Mouse (Mus musculus) megakaryocyte-erythroid progenitor cell, adult 5-6 weeks (primary cell): ENCODE data around the gene Alad. TPM values are rescaled to one million over a fixed set of nuclear protein-coding genes. Genes with fewer than 3 reads are reported as not detected.

Experiments
- ATAC-seq: replicated peaks from 2 replicates; pipeline ENCODE4 v1.8.0; 2016; ENCODE audit warnings: mild to moderate bottlenecking, inconsistent platforms; ENCODE audit not compliant: severe bottlenecking, poor library complexity, low FRiP score, low TSS enrichment
- total RNA-seq, 2 experiments: library from RNA; stranded (forward) in 1 of 2; stranded (reverse) in 1 of 2; fragments of 200-1000, 215-1000 nt in 1 of 2; fragments of >200 nt in 1 of 2; fragmentation: Nextera tagmentation in 1 of 2; gene quantifications; 2 replicates each; pipeline ENCODE4 v1.2.3; 2014 to 2017

The Alad gene
- total RNA-seq (2014; fragmentation: Nextera tagmentation), result 310 and 320 TPM in 2 replicates
- total RNA-seq (2017), result 64.9 and 137 TPM in 2 replicates

GRCm38 (mm10) chr4:62519849-62520233, at the start of gene Alad:
Gene Alad (minus strand): TSS chr4:62519918.
- ATAC-seq, result 0 out of 2 replicates have a peak, but pooled peaks have one; percentile 9

- ATAC-seq, result no peak
Measured at GRCm38 (mm10) chr4:62568359-62568758, 48.6 kb upstream of the Alad start.

- no peak for ATAC-seq
Measured at GRCm38 (mm10) chr4:62567696-62568095, 48.0 kb upstream of the Alad start.

- ATAC-seq, result no peak
Measured at GRCm38 (mm10) chr4:62566530-62566929, 46.8 kb upstream of the Alad start.

GRCm38 (mm10) chr4:62562006-62562405, 42.3 kb upstream of the Alad start:
- ATAC-seq, result 0 out of 2 replicates have a peak, but pooled peaks have one; percentile 27

- ATAC-seq, result no peak
Measured at GRCm38 (mm10) chr4:62561630-62562001, 41.9 kb upstream of the Alad start.

GRCm38 (mm10) chr4:62560963-62561629, 41.4 kb upstream of the Alad start:
- ATAC-seq, result peak; percentile 88

- no peak for ATAC-seq
Measured at GRCm38 (mm10) chr4:62559797-62560329, 40.1 kb upstream of the Alad start, which contains the start of gene Rgs3. Gene Rgs3 (plus strand): TSS chr4:62559847.

- no peak for ATAC-seq
Measured at GRCm38 (mm10) chr4:62557436-62557835, 37.7 kb upstream of the Alad start.

GRCm38 (mm10) chr4:62551966-62552365, 32.2 kb upstream of the Alad start:
- no peak for ATAC-seq

GRCm38 (mm10) chr4:62544801-62545200, 25.1 kb upstream of the Alad start:
- no peak for ATAC-seq

GRCm38 (mm10) chr4:62543782-62544181, 24.1 kb upstream of the Alad start:
- ATAC-seq, result no peak

GRCm38 (mm10) chr4:62541802-62542201, 22.1 kb upstream of the Alad start:
- no peak for ATAC-seq

- no peak for ATAC-seq
Measured at GRCm38 (mm10) chr4:62533729-62534128, 14.0 kb upstream of the Alad start.

- peak; percentile 39 for ATAC-seq
Measured at GRCm38 (mm10) chr4:62527655-62528054, 7.9 kb upstream of the Alad start.

GRCm38 (mm10) chr4:62526256-62526655, 6.5 kb upstream of the Alad start:
- no peak for ATAC-seq

GRCm38 (mm10) chr4:62525489-62525811, 5.7 kb upstream of the Alad start:
- ATAC-seq, result no peak

GRCm38 (mm10) chr4:62524651-62525488, 5.2 kb upstream of the Alad start, which contains the start of the genes Pole3 and 4933430I17Rik:
Gene Pole3 (minus strand): TSS chr4:62525068.
Gene 4933430I17Rik (plus strand): TSS chr4:62525369.
- peak; percentile 86 for ATAC-seq

- ATAC-seq, result no peak
Measured at GRCm38 (mm10) chr4:62520892-62521400, 1.2 kb upstream of the Alad start.
